Mouse (Mus musculus) urinary bladder, postnatal 36 days (tissue): ENCODE measurements at regions not wholly inside any gene's neighbourhood (a gene's known extent, or its start where the extent isn't known, plus 50 kb on each side); places are given as distances from the start of the nearest gene placed in this dataset.

Source experiments
- DNase-seq, 2 experiments: peaks; one replicate each; pipeline ENCODE4 v3.0.0; 2022; ENCODE audit warnings: low spot score in 2 of 2, mixed read lengths in 1 of 2

GRCm38 (mm10) chr15:50246418-50247186 lies 3638.1 kb upstream of the Gm7489 start:
- DNase-seq = peak in 1 of 2 experiments; percentile 4

- no peak for DNase-seq
Measured at GRCm38 (mm10) chr15:50260057-50260456, 3624.6 kb upstream of the Gm7489 start.

- peak; percentile 10 to 24 for DNase-seq
Measured at GRCm38 (mm10) chr15:50261245-50261872, 3623.3 kb upstream of the Gm7489 start.

- DNase-seq = no peak
Measured at GRCm38 (mm10) chr15:50267542-50267941, 3617.2 kb upstream of the Gm7489 start.

- no peak for DNase-seq
Measured at GRCm38 (mm10) chr15:50271646-50272045, 3613.1 kb upstream of the Gm7489 start.

- DNase-seq = no peak
Measured at GRCm38 (mm10) chr15:50282576-50282975, 3602.1 kb upstream of the Gm7489 start.

- no peak for DNase-seq
Measured at GRCm38 (mm10) chr15:50283491-50283890, 3601.2 kb upstream of the Gm7489 start.

GRCm38 (mm10) chr15:50301831-50302230 lies 3582.9 kb upstream of the Gm7489 start:
- no peak for DNase-seq

GRCm38 (mm10) chr15:50304085-50304484 lies 3580.6 kb upstream of the Gm7489 start:
- DNase-seq = no peak

- DNase-seq = no peak
Measured at GRCm38 (mm10) chr15:50320796-50321195, 3563.9 kb upstream of the Gm7489 start.

- no peak for DNase-seq
Measured at GRCm38 (mm10) chr15:50345536-50345935, 3539.2 kb upstream of the Gm7489 start.

- no peak for DNase-seq
Measured at GRCm38 (mm10) chr15:50346953-50347352, 3537.8 kb upstream of the Gm7489 start.

GRCm38 (mm10) chr15:50360033-50360988 lies 3524.4 kb upstream of the Gm7489 start:
- no peak for DNase-seq

GRCm38 (mm10) chr15:50361334-50361733 lies 3523.4 kb upstream of the Gm7489 start:
- no peak for DNase-seq

GRCm38 (mm10) chr15:50361751-50362507 lies 3522.8 kb upstream of the Gm7489 start:
- DNase-seq = peak in 1 of 2 experiments; percentile 16

- DNase-seq = no peak
Measured at GRCm38 (mm10) chr15:50400006-50400781, 3484.5 kb upstream of the Gm7489 start.

- DNase-seq = no peak
Measured at GRCm38 (mm10) chr15:50401386-50401785, 3483.3 kb upstream of the Gm7489 start.

GRCm38 (mm10) chr15:50402551-50402950 lies 3482.2 kb upstream of the Gm7489 start:
- no peak for DNase-seq

GRCm38 (mm10) chr15:50403883-50404282 lies 3480.8 kb upstream of the Gm7489 start:
- no peak for DNase-seq

- DNase-seq = no peak
Measured at GRCm38 (mm10) chr15:50408985-50409384, 3475.7 kb upstream of the Gm7489 start.

- DNase-seq = no peak
Measured at GRCm38 (mm10) chr15:50417641-50418040, 3467.1 kb upstream of the Gm7489 start.
